Mouse (Mus musculus) kidney, adult 2 months (tissue): Measurements from ENCODE around the gene Zfp462.

Experiments
- CTCF ChIP-seq: fragments of 200-500 bp; conservative IDR thresholded peaks from 2 replicates; pipeline ENCODE4 v1.5.1; 2011; ENCODE audit warnings: low read depth, mild to moderate bottlenecking, control low read depth, low read length, moderate library complexity, mixed read lengths; ENCODE audit not compliant: insufficient read depth, insufficient read length
- POLR2A ChIP-seq: fragments of 200-500 bp; IDR thresholded peaks from one replicate; pipeline ENCODE4 v1.6.1; 2011; ENCODE audit warnings: low read depth, low read length, control low read depth

DNA sequence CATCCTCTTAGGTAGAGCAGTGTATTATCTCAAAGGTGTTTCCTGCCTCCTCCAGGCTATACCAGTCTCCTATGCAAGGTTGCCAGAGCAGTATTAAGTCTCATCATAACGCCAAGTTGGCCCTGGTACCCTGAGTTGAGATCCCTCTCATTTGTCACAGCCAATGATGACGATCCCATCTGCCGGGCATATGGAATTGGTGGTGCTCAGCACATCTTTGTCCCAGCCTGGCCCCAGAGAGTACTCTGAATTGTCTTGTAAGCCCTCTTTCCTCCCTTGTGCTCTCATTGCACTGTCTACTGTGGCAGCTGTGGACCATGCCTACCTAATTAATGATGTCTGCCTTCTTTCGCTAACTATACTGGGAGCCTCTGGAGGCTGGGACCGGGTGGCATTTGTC is 126.7 kb downstream of the Zfp462 start:
- no peak for TF ChIP-seq CTCF
- TF ChIP-seq POLR2A: no peak
